Mouse (Mus musculus) erythroblast, embryonic 14.5 days (primary cell): ENCODE data around the gene Polr2l.

Experiments
- GATA1 ChIP-seq: IDR thresholded peaks from 2 replicates; pipeline ENCODE4 v1.6.1; 2012; ENCODE audit warnings: low read length, inconsistent platforms, mixed read lengths
- TAL1 ChIP-seq: IDR thresholded peaks from 3 replicates; pipeline ENCODE4 v1.6.1; 2012; ENCODE audit warnings: low read length, inconsistent platforms, mixed read lengths

DNA sequence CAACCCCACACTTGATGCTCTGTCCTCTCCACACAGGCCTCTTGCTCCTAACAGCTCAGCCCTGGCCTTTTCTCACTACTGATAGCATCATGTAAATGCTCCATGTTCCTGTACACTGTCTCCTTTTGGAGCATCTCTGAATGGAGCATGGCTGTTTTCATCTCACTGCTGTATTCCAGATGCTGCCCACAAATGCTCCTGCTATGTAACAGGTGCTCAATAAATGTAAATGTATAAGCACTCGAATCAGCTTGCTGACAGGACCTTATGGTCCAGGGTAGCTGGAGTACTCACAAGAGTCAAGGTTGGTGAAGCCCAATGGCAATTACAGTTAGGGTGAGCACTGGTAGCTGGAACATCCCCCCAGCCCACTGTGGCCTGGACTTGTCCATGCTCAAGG lies 3.7 kb downstream of the Polr2l start:
- TF ChIP-seq GATA1 (no peak), TAL1 (no peak)
